Mouse (Mus musculus) megakaryocyte, embryonic 14.5 days (primary cell): Measurements from ENCODE around the gene Dyrk1a. TPM values are rescaled to one million over a fixed set of nuclear protein-coding genes. Genes with fewer than 3 reads are reported as not detected.
A peak's percentile ranks its signal among the peaks of the same experiment; 100 is the strongest.

Experiments used
- H3K27me3 ChIP-seq: replicated peaks from 2 replicates; pipeline ENCODE3; 2012; ENCODE audit warnings: inconsistent platforms
- H3K36me3 ChIP-seq: replicated peaks from 2 replicates; pipeline ENCODE3; 2012; ENCODE audit warnings: low read length, inconsistent platforms, mixed read lengths
- H3K4me1 ChIP-seq: 2 replicates; pipeline ENCODE4 v1.6.1; 2012; ENCODE audit warnings: inconsistent platforms
- H3K4me3 ChIP-seq: replicated peaks from 2 replicates; pipeline ENCODE3; 2012; ENCODE audit warnings: moderate library complexity, mild to moderate bottlenecking, inconsistent platforms
- H3K9me3 ChIP-seq: 2 replicates; pipeline ENCODE4 v1.6.1; 2012; ENCODE audit warnings: inconsistent platforms
- FLI1 ChIP-seq: IDR thresholded peaks from 2 replicates; pipeline ENCODE4 v1.6.1; 2012; ENCODE audit warnings: low read length, inconsistent platforms, mixed read lengths
- GATA1 ChIP-seq: IDR thresholded peaks from 3 replicates; pipeline ENCODE4 v1.6.1; 2012; ENCODE audit warnings: mixed read lengths, low read length, inconsistent platforms, borderline replicate concordance
- polyA plus RNA-seq: library from polyadenylated mRNA; stranded (reverse); fragments of >175 nt; gene quantifications from 2 replicates; pipeline ENCODE4 v1.2.3, GENCODE M21; 2012; ENCODE audit warnings: low replicate concordance; ENCODE audit not compliant: insufficient read depth

Dyrk1a gene
- polyA plus RNA-seq, 1 experiment: 6.5 TPM

DNA sequence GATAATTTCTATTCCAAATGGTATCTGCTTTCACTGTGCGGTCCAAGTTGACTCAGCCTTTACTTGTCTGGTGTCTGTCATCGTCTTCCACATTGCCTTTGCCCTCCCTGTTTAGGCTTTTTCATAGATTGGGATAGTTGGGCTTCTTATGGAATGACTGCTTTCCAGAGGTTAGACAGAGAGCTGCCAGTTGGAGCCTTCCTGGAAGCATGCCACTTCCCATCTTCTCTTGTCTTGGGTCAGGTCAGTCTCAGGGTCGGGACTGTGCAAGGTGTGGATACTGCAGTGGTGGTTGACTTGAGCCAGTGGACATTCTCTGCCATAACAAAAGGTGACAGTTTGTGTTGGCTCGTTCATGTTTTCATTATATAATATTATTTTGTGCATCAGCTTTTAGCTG lies 17.7 kb downstream of the Dyrk1a start:
- H3K27me3 ChIP-seq: no peaks in the 10 kb centered on the region
- TF ChIP-seq GATA1: no peak
- no peak for TF ChIP-seq FLI1
- peaks cover 38% of the 10 kb centered on the region for H3K36me3 ChIP-seq
- H3K4me3 ChIP-seq: no peak overlapping the region
- H3K9me3 ChIP-seq: no peaks in the 10 kb centered on the region
- H3K4me1 ChIP-seq: peaks cover 100% of the 10 kb centered on the region

DNA sequence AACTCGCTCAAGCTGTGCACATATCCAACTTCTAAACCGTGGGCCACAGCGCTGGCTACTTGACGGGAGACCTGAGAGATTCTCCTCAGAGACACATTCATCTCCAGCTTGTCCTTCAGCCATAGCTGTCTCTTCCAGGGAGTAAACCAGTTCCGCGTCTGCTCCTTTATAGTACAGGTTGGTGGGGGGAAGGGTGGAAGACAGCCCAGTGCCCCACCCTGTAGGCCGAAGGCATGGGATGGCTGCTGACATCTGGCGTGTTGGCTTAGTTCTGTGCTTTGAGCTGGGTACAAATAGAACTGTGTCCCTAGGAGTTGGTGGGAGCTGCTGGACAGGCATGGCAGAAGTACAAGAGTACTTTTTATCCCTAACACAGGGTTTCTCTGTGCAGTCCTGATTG lies 18.4 kb downstream of the Dyrk1a start:
- no peaks in the 10 kb centered on the region for H3K27me3 ChIP-seq
- TF ChIP-seq FLI1: no peak
- TF ChIP-seq GATA1: no peak
- peak overlapping the region; percentile 26 for H3K4me3 ChIP-seq
- H3K36me3 ChIP-seq: peaks cover 37% of the 10 kb centered on the region
- no peaks in the 10 kb centered on the region for H3K9me3 ChIP-seq
- peaks cover 100% of the 10 kb centered on the region for H3K4me1 ChIP-seq

DNA sequence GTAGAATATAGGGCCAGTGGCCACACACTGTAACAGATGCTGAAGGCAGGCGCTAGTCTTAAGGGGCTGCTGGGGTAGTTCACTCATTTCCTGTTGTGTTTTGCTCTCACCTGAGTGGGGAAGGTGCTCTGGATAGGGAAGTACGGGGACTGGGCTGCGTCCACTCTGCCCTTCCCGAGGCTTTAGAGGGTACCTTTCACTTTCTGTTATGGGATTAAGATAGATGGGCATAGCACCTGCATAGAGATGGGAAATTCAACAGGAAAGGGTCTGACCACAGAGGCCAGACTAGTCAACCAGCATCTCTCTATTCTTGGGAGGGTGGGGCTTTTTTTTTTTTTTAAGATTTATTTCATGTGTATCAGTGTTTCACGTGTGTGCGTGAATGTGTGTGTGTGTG lies 19.2 kb downstream of the Dyrk1a start:
- H3K4me1 ChIP-seq: peaks cover 100% of the 10 kb centered on the region
- no peaks in the 10 kb centered on the region for H3K27me3 ChIP-seq
- peak overlapping the region; percentile 73 for H3K4me3 ChIP-seq
- no peak for TF ChIP-seq FLI1
- TF ChIP-seq GATA1: no peak
- H3K36me3 ChIP-seq: peaks cover 33% of the 10 kb centered on the region
- H3K9me3 ChIP-seq: no peaks in the 10 kb centered on the region

DNA sequence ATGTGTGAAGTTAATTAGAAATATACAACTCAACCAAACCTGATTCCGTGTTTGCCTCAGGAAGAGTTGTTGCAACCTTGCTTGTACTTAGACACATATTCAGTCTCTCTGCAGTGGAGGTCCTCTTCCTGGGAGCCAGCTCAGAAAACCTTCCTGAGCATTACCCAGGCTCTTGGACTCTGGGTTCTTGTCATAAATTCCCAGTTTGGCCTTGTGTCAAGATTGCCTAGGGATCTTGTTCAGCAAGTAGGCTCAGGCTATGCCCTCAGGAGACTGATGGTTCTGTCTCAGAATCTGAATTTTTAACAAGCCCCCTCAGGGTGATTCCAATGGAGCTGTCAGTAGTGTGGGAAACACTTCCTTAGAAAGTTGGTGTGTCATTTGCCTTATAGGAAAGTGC lies 19.8 kb downstream of the Dyrk1a start:
- TF ChIP-seq GATA1 (no peak), FLI1 (no peak)

DNA sequence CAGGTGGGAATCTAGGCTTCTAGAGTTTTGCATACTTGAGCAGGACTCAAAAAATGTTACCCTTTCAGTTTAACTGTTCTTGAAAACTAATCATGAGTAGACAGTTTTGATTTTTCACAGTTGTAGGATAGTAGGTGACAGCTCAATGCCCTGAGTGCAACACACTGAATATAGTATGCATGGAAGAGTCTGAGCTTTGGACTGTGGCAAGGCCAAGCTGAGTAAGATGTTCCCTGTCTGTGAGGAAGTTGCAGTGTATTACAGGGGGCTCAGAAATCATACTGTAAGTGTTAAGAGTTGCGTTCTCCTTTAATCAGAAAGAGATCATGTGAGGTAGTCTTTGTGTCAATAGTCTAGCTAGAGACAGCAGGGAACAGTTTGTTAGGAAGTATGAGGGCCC lies 20.4 kb downstream of the Dyrk1a start:
- Histone ChIP-seq H3K9me3 (no peaks in the 10 kb centered on the region), H3K27me3 (no peaks in the 10 kb centered on the region), H3K4me1 (peaks cover 100% of the 10 kb centered on the region), H3K36me3 (peaks cover 33% of the 10 kb centered on the region), H3K4me3 (no peak overlapping the region)
- no peak for TF ChIP-seq GATA1
- no peak for TF ChIP-seq FLI1

More for the DNA sequence above, 19.8 kb downstream of the Dyrk1a start:
- H3K4me1 ChIP-seq: peaks cover 100% of the 10 kb centered on the region
- H3K4me3 ChIP-seq: no peak overlapping the region
- H3K36me3 ChIP-seq: peaks cover 33% of the 10 kb centered on the region
- no peaks in the 10 kb centered on the region for H3K27me3 ChIP-seq
- H3K9me3 ChIP-seq: no peaks in the 10 kb centered on the region

DNA sequence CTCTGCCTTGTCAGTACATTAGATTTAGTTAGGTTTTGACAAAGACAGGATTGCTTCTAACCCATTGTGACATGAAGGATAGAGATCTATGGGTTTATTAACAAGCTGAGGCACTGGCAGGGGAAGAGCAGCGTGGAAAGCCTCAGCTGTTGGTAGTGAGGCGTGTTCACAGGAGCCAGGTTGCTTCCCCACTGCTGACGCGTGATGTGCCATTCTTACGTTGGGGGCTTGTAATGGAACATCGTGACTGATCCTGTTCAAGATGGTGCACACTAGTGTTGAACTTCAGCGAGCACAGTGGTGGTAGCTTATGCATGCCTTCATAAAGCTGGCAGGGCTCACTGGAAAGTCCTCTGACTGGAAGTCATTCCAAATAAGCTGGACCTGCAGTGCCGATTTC lies 21.2 kb downstream of the Dyrk1a start:
- no peak for TF ChIP-seq FLI1
- TF ChIP-seq GATA1: no peak
- H3K4me3 ChIP-seq: peak overlapping the region; percentile 64
- H3K27me3 ChIP-seq: no peaks in the 10 kb centered on the region
- peaks cover 31% of the 10 kb centered on the region for H3K36me3 ChIP-seq
- no peaks in the 10 kb centered on the region for H3K9me3 ChIP-seq
- H3K4me1 ChIP-seq: peaks cover 100% of the 10 kb centered on the region

DNA sequence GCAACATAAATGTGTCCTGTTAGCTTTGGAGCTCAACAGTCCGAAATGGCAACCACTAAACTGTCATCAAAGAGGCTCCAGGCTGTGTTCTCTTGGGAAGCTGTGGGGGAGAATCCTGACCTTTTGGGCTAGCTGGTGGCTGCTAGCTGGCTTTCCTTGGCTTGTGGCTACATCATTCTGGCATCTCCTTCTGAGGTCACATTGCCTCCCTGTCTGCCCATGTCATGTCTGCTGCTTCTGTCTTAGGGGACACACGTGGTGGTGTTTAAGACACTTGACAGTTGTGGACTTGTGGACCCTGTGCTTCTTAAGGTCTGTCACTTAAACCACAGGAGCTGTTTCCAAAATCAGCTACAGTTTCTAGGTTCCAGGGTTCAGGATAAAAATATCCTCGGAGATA lies 21.7 kb downstream of the Dyrk1a start:
- TF ChIP-seq FLI1 (no peak), GATA1 (no peak)
- Histone ChIP-seq H3K4me3 (no peak overlapping the region), H3K4me1 (peaks cover 100% of the 10 kb centered on the region), H3K27me3 (no peaks in the 10 kb centered on the region), H3K9me3 (no peaks in the 10 kb centered on the region), H3K36me3 (peaks cover 26% of the 10 kb centered on the region)

DNA sequence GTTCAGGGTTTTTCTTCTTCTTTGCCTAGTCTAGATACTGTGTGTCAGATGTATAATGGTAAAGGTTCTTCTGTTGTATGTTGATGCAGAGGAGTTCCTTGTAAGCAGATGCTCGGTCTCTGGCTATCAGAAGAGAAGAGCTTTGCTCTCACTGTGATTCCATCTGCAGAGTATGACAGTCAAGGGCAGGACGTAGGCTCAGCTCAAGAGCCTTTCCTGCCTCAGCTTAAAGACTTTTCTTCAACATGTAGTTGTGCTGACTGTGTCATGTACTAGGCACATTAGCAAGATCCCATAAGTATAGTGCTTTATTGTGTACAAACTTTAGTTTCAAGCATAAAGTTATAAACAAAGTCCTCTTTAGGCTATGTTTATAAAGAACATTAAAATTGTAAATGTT lies 26.8 kb downstream of the Dyrk1a start:
- no peaks in the 10 kb centered on the region for H3K27me3 ChIP-seq
- H3K4me3 ChIP-seq: no peak overlapping the region
- H3K4me1 ChIP-seq: peaks cover 100% of the 10 kb centered on the region
- TF ChIP-seq FLI1 (no peak), GATA1 (no peak)
- peaks cover 14% of the 10 kb centered on the region for H3K36me3 ChIP-seq
- H3K9me3 ChIP-seq: no peaks in the 10 kb centered on the region

DNA sequence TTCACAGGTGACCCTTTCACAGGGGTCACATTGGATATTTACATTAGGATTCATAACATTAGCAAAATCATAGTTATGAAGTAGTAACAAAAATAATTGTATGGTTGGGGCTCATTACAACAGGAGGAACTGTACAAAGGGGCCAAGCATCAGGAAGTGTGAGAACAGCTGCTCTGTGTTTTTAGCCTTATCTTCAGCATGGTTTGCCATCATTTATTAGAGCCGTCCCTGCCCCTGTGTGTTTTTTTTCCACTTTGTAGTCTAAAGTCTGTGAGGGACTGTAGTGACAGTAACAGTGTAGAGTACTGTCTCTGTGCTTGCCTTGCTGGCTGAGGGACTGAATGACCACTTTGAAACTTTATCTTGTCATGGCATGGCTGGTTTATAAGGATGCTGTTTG lies 27.8 kb downstream of the Dyrk1a start:
- peak overlapping the region; percentile 4 for H3K4me3 ChIP-seq
- H3K36me3 ChIP-seq: peaks cover 18% of the 10 kb centered on the region
- no peaks in the 10 kb centered on the region for H3K9me3 ChIP-seq
- TF ChIP-seq FLI1: no peak
- TF ChIP-seq GATA1: no peak
- H3K4me1 ChIP-seq: peaks cover 100% of the 10 kb centered on the region
- H3K27me3 ChIP-seq: no peaks in the 10 kb centered on the region

DNA sequence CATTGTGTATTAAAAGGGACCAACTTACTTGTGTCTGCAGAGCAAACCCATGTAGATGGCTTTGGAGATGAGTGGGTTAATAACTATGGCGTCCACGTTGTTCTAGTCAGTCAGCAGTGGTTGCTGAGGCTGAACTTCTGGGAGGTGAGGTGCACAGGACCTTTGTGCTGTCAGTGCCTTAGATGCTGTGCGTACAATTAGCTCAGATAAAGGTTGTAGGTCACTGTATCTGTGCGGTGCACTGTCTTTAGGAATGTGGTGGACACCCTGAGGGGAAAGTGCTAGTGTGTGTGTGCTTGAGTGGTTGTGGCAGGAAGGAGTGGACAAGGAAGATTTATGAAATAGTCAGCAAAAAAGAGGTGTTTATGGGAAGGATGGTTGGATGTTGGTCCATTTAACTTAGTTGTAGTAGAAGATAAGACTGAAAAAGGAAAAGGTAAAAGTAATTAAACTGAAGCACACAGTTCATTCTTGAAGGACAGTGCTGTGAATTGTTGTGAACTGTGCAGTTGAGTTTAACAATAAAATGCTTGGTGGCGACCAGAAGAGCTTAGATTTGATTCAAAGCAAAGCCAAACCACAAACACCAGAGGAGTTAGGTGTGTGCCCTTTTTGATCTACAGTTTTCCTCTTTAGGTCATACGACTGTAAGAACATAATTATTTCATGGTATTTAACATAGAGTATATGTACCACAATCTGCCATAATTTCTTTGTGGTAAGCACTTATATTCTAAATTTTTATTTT lies 30.3 kb downstream of the Dyrk1a start:
- Histone ChIP-seq H3K4me1 (peaks cover 99% of the 10 kb centered on the region), H3K9me3 (no peaks in the 10 kb centered on the region)
- TF ChIP-seq GATA1: no peak
- TF ChIP-seq FLI1: no peak

More for the DNA sequence above, 30.3 kb downstream of the Dyrk1a start:
- no peaks in the 10 kb centered on the region for H3K27me3 ChIP-seq
- H3K36me3 ChIP-seq: peaks cover 7% of the 10 kb centered on the region
- H3K4me3 ChIP-seq: peak overlapping the region; percentile 71
